Mouse (Mus musculus) heart, embryonic 11.5 days (tissue): ENCODE data around the gene Nanos3. TPM values are rescaled to one million over a fixed set of nuclear protein-coding genes. Genes with fewer than 3 reads are reported as not detected.

ENCODE experiments used
- ATAC-seq: fragments of 200-750 bp; cut with Nextera tagmentation; replicated peaks from 2 replicates; pipeline ENCODE4 v1.8.0; 2017; ENCODE audit warnings: moderate library complexity; ENCODE audit not compliant: insufficient number of reproducible peaks, low FRiP score, low TSS enrichment
- H3K27ac ChIP-seq: fragments of 300-500 bp; sonication (generic); 2 replicates; pipeline ENCODE4 v1.5.1; 2014; ENCODE audit warnings: mild to moderate bottlenecking, low read depth, low read length
- H3K27me3 ChIP-seq: fragments of 300-500 bp; sonication (generic); 2 replicates; pipeline ENCODE4 v1.6.1; 2014; ENCODE audit warnings: mild to moderate bottlenecking, low read length, mixed read lengths; ENCODE audit not compliant: control insufficient read depth, insufficient read depth
- H3K36me3 ChIP-seq: fragments of 300-500 bp; sonication (generic); 2 replicates; pipeline ENCODE4 v1.6.1; 2014; ENCODE audit warnings: mild to moderate bottlenecking, low read length, moderate library complexity, mixed read lengths; ENCODE audit not compliant: control insufficient read depth, insufficient read depth
- H3K4me1 ChIP-seq: fragments of 300-500 bp; sonication (generic); 2 replicates; pipeline ENCODE4 v1.6.1; 2014; ENCODE audit warnings: low read length; ENCODE audit not compliant: control insufficient read depth, insufficient read depth
- H3K4me2 ChIP-seq: fragments of 300-500 bp; sonication (generic); 2 replicates; pipeline ENCODE4 v1.6.1; 2014; ENCODE audit warnings: mild to moderate bottlenecking, moderate library complexity
- H3K4me3 ChIP-seq: fragments of 300-500 bp; sonication (generic); 2 replicates; pipeline ENCODE4 v1.5.1; 2014; ENCODE audit warnings: low read depth, low read length
- H3K9ac ChIP-seq: fragments of 300-500 bp; sonication (generic); 2 replicates; pipeline ENCODE4 v1.6.1; 2014; ENCODE audit warnings: mild to moderate bottlenecking, low read depth, low read length, moderate library complexity
- H3K9me3 ChIP-seq: fragments of 300-500 bp; sonication (generic); replicated peaks from 2 replicates; pipeline ENCODE4 v1.6.1; 2016; ENCODE audit warnings: low read length; ENCODE audit not compliant: control insufficient read depth
- WGBS: fragments of 180-500 bp; shearing (Covaris S2); extraction: QIAGEN DNeasy Blood & Tissue Kit; methylation state at CpG from one replicate; pipeline ENCODE4 v1.1.7; 2014; ENCODE audit not compliant: insufficient replicate concordance; 5-methylcytosine and 5-hydroxymethylcytosine counted together
- polyA plus RNA-seq: library from polyadenylated mRNA; unstranded; fragments of >200 nt; fragmentation: Nextera tagmentation; extraction: Ambion mirVana; gene quantifications from 2 replicates; pipeline ENCODE4 v1.2.1, GENCODE M21; 2014

The Nanos3 gene
- polyA plus RNA-seq, 1 experiment from 2014 or later, result 1.4 TPM

GRCm38 (mm10) chr8:84189603-84190002 lies 4.6 kb upstream of the Nanos3 start:
- no peak for ATAC-seq
- Histone ChIP-seq H3K36me3 (no peaks in the 10 kb centered on the region), H3K9me3 (no peaks in the 10 kb centered on the region), H3K9ac (no peak overlapping the region), H3K4me1 (peaks cover 15% of the 10 kb centered on the region), H3K27ac (peak overlapping the region; percentile 54; the same call in 1 of the 2 replicates), H3K4me3 (no peak overlapping the region), H3K27me3 (peaks cover 5% of the 10 kb centered on the region; the same call in 1 of the 2 replicates), H3K4me2 (peak overlapping the region; percentile 11; the same call in 1 of the 2 replicates)
- WGBS, result 55% methylated on average over 4 of the region's 4 CpGs

- no peak overlapping the region for H3K9ac ChIP-seq
- no peak for ATAC-seq
- no peaks in the 10 kb centered on the region for H3K9me3 ChIP-seq
- H3K4me2 ChIP-seq, result no peak overlapping the region
- no peak overlapping the region for H3K4me3 ChIP-seq
- H3K27me3 ChIP-seq, result peaks cover 6% of the 10 kb centered on the region; the same call in 1 of the 2 replicates
- no peak overlapping the region for H3K27ac ChIP-seq
- 86% methylated on average over 10 of the region's 10 CpGs for WGBS
- no peaks in the 10 kb centered on the region for H3K36me3 ChIP-seq
- H3K4me1 ChIP-seq, result peaks cover 21% of the 10 kb centered on the region
Observed at GRCm38 (mm10) chr8:84188671-84189070, 3.7 kb upstream of the Nanos3 start.

- Histone ChIP-seq H3K4me1 (peaks cover 23% of the 10 kb centered on the region), H3K27ac (peak overlapping the region; percentile 57), H3K4me3 (peak overlapping the region; percentile 44), H3K9me3 (no peaks in the 10 kb centered on the region), H3K4me2 (peak overlapping the region; percentile 95), H3K27me3 (peaks cover 6% of the 10 kb centered on the region; the same call in 1 of the 2 replicates), H3K36me3 (no peaks in the 10 kb centered on the region), H3K9ac (peak overlapping the region; percentile 67)
- WGBS, result 6% methylated on average over 21 of the region's 21 CpGs
- ATAC-seq, result no peak
Observed at GRCm38 (mm10) chr8:84187065-84187755, 2.2 kb upstream of the Nanos3 start.

- H3K27me3 ChIP-seq, result peaks cover 6% of the 10 kb centered on the region; the same call in 1 of the 2 replicates
- H3K4me2 ChIP-seq, result peak overlapping the region; percentile 95
- 1% methylated on average over 12 of the region's 12 CpGs for WGBS
- H3K9me3 ChIP-seq, result no peaks in the 10 kb centered on the region
- 0 out of 2 replicates have a peak, but pooled peaks have one; percentile 11 for ATAC-seq
- no peaks in the 10 kb centered on the region for H3K36me3 ChIP-seq
- peak overlapping the region; percentile 67 for H3K9ac ChIP-seq
- peak overlapping the region; percentile 57 for H3K27ac ChIP-seq
- peak overlapping the region; percentile 44 for H3K4me3 ChIP-seq
- H3K4me1 ChIP-seq, result peaks cover 17% of the 10 kb centered on the region
Observed at GRCm38 (mm10) chr8:84186547-84186946, 1.5 kb upstream of the Nanos3 start.

- peaks cover 38% of the 10 kb centered on the region for H3K4me1 ChIP-seq
- WGBS, result 19% methylated on average over 21 of the region's 21 CpGs
- no peaks in the 10 kb centered on the region for H3K9me3 ChIP-seq
- H3K27me3 ChIP-seq, result peaks cover 6% of the 10 kb centered on the region; the same call in 1 of the 2 replicates
- H3K36me3 ChIP-seq, result no peaks in the 10 kb centered on the region
- H3K9ac ChIP-seq, result peak overlapping the region; percentile 98
- H3K27ac ChIP-seq, result peak overlapping the region; percentile 85
- H3K4me2 ChIP-seq, result peak overlapping the region; percentile 90
- no peak for ATAC-seq
- H3K4me3 ChIP-seq, result peak overlapping the region; percentile 79
Observed at GRCm38 (mm10) chr8:84184085-84185043, 653 bp downstream of the Nanos3 start.

GRCm38 (mm10) chr8:84183261-84184084 lies 1.5 kb downstream of the Nanos3 start:
- Histone ChIP-seq H3K9ac (peak overlapping the region; percentile 98), H3K9me3 (no peaks in the 10 kb centered on the region), H3K4me3 (peak overlapping the region; percentile 79), H3K27me3 (peaks cover 6% of the 10 kb centered on the region; the same call in 1 of the 2 replicates), H3K4me2 (peak overlapping the region; percentile 90), H3K4me1 (peaks cover 44% of the 10 kb centered on the region), H3K36me3 (no peaks in the 10 kb centered on the region), H3K27ac (peak overlapping the region; percentile 85)
- WGBS, result 1% methylated on average over 77 of the region's 87 CpGs
- ATAC-seq, result 0 out of 2 replicates have a peak, but pooled peaks have one; percentile 24

GRCm38 (mm10) chr8:84182833-84183232 lies 2.2 kb downstream of the Nanos3 start:
- H3K36me3 ChIP-seq, result 0 out of 2 replicates have a peak, but pooled peaks cover under 1% of the 10 kb centered on the region

More at GRCm38 (mm10) chr8:84182833-84183232, 2.2 kb downstream of the Nanos3 start:
- WGBS, result 52% methylated on average over 4 of the region's 4 CpGs
- peaks cover 49% of the 10 kb centered on the region for H3K4me1 ChIP-seq
- H3K9me3 ChIP-seq, result no peaks in the 10 kb centered on the region
- H3K9ac ChIP-seq, result peak overlapping the region; percentile 98
- peak overlapping the region; percentile 90 for H3K4me2 ChIP-seq
- H3K4me3 ChIP-seq, result peak overlapping the region; percentile 79
- no peak for ATAC-seq
- peaks cover 6% of the 10 kb centered on the region; the same call in 1 of the 2 replicates for H3K27me3 ChIP-seq
- 0 out of 2 replicates have a peak overlapping the region, but pooled peaks have one; percentile 85 for H3K27ac ChIP-seq
